Mouse (Mus musculus) right cerebral cortex, postnatal 4 days (tissue): ENCODE data around the gene Olfr478.
"Not testable (repeated sequence)": the region's sequence is repeated elsewhere in the genome, so short reads cannot be mapped to it uniquely, and the experiment has no call there.

Source experiments
- DNase-seq: peaks from one replicate; pipeline ENCODE4 v3.0.0-alpha.2; 2022

The Olfr478 gene

GRCm38 (mm10) chr7:108033889-108034288, at the start of gene Olfr478:
Gene Olfr478 (minus strand): TSS chr7:108033989.
- DNase-seq, result no peak

DNA sequence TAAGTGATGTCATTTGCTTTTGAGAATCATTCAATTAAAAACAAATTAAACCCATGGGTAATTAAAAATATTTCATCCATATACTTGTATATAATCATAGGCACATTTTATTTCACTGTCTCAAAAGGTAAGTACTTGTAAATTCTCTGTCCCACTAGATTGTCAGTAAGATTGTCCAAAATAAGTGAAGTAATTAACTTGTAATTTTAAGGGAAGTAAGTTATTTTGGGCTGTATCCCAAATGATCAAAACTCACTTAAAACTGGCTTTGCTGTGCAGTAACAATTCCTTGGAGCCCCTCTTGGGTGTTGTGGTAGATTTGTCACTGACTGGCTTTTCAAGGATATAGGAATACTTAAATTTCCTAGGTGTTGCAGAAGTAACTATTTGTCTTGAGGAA, 45.8 kb upstream of the Olfr478 start, which contains the start of gene Olfr481:
Gene Olfr481 (plus strand): TSS at position 301 of the 400 bp plus-strand sequence.
- DNase-seq, result no peak

DNA sequence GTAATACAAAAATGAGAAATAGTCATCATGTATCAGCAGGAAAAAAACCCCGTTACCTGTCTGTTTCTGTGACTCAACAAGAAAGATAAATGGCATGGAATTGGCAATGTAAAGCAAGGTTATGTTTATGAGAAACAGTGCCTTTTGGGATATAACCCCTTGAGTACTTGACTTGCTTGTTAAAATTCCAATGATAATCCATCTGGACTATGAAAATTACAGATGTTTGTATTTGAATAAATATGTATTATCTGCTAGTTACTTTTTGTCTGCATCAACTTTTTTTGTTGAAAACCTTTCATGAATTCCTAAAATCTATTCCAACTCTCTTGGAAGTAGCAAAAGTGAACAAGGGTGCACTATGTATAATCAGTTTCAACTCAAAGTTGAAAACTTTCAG, 33.5 kb upstream of the Olfr478 start, which contains the start of gene Olfr480:
Gene Olfr480 (minus strand): TSS at position 101 of the 400 bp plus-strand sequence.
- no peak for DNase-seq

DNA sequence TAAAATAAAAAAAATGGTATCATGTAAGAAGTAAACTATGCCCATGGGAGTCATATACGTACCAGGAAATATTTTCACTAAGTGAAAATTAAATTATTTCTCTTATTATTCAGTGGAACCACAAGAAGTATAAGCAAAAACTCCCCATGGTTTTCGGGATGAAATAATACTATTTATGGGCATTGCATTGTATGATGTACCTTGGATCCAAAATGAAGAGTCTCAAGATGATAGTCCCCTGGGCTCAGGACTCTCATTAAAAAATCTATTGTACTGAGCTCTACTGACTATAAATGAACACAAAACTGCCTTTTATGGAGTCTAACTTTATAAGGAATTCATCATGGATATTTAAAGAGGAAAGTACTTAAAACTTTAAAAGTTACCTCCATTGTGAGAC, 16.6 kb upstream of the Olfr478 start, which contains the start of gene Olfr479:
Gene Olfr479 (plus strand): TSS at position 301 of the 400 bp plus-strand sequence.
- DNase-seq, result no peak

DNA sequence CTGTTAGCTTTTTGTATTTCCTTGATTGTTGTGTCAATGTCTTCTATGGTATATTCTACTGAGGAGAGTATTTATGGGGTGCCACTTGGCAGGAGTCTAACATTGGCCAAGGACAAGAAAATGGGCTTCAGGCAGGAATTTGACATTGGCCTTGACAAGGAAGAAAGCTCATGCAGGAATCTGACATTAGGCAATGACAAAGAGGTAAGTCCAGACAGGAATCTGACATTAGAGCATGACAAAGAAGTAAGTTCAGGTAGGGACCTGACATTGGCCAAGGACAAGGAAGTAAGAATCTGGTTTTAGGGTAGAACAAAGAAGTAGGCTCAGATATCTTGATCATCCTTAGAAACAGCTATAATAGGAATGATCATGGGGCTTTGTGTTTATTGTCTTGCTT, 19.5 kb downstream of the Olfr478 start:
- DNase-seq, result not testable (repeated sequence)

GRCm38 (mm10) chr7:107986393-107986792, 47.4 kb downstream of the Olfr478 start, which contains the start of gene Olfr477:
Gene Olfr477 (plus strand): TSS chr7:107986693.
- DNase-seq, result no peak
